Mouse (Mus musculus): ENCODE data around the gene Cdk2ap2.

GRCm38 (mm10) chr19:4131768-4132167 lies 34.8 kb downstream of the Cdk2ap2 start:
- TF ChIP-seq POLR2A (IDR thresholded peaks at IDR 0.05; ENCODE audit: low read depth, low read length) (no peak), CTCF (conservative IDR thresholded peaks at IDR 0.05; ENCODE audit: insufficient read depth, insufficient read length, low read depth, low read length) (no peak; the same call in 1 of the 2 replicates)
